Mouse (Mus musculus) CD4-positive, CD25-positive, alpha-beta regulatory T cell, adult 2 months (primary cell): ENCODE results near the gene Map3k4.

Experiments used
- DNase-seq: peaks from one replicate; pipeline ENCODE4 v3.0.0-alpha.2; 2012; ENCODE audit warnings: low read depth, low spot score

The Map3k4 gene

DNA sequence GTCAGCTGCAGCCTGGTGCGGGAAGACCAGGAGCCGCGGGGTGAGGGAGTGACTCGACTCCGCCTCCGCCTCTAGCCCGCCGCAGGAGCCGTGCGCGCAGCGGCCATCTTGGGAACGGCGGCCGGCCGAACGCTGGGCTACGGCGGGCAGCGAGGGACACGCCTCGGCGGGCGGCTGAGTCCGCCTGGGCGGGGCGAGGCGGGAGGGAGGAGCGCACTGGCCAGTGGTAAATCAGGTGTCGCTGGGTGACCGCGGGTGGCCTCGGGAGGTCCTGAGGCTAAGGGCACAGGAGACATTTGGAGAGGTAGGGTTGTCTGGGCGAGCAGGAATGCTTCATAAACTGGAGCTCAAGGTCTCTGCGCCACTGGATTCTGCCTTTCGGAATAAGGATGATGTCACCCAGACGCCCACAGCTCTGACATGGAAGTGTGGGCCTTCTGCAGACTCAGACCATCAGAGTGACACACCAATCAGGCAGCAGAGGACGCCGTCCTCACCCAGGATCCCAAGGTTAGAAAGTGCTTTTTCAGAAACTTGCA is at the start of gene Map3k4:
Map3k4 (minus strand) TSS at position 134 of the 539 bp plus-strand sequence.
- peak; percentile 89 for DNase-seq

DNA sequence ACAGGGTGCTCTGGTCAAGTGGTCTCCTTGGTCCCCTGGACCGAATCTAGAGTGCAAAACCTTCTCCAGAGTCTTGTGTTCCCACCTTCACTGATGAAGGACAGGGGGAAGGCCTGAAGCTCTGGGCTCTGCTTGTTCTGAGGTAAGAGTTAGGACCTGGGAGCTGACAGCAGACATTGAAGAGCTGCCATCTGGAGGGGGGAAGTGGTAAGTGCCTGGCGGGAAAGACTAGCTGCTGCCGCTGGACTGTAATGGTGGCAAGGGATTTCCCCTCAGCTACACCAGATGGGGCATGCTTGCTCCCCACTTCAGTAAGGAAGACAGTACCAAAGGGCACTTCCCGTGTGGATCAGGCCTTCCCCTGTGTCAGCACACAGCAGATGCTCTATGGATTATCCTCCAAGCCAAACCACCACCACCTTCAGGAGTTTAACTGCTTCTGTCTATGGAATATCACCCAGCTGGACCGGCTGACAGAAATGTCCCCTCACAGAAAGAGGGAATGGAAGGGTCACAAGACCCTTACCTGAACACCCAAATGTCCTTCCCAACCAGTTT is 48.9 kb upstream of the Map3k4 start:
- peak; percentile 76 for DNase-seq

DNA sequence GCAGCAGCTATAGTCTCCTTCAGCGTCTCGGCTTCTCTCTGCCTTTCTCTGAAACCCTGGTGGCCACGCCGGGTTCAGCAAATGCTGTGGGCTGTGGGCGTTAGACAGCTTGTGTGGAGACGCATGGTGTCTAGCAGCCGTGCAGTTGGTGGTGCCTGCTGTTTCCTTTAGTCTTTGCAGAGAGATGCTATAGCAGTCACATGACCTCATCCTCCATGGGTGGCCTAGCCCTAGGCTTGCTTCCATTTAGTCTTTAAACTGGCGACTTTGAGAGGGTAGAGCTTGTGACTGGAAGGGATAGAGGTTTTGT is 45.8 kb upstream of the Map3k4 start:
- DNase-seq: peak; percentile 54

DNA sequence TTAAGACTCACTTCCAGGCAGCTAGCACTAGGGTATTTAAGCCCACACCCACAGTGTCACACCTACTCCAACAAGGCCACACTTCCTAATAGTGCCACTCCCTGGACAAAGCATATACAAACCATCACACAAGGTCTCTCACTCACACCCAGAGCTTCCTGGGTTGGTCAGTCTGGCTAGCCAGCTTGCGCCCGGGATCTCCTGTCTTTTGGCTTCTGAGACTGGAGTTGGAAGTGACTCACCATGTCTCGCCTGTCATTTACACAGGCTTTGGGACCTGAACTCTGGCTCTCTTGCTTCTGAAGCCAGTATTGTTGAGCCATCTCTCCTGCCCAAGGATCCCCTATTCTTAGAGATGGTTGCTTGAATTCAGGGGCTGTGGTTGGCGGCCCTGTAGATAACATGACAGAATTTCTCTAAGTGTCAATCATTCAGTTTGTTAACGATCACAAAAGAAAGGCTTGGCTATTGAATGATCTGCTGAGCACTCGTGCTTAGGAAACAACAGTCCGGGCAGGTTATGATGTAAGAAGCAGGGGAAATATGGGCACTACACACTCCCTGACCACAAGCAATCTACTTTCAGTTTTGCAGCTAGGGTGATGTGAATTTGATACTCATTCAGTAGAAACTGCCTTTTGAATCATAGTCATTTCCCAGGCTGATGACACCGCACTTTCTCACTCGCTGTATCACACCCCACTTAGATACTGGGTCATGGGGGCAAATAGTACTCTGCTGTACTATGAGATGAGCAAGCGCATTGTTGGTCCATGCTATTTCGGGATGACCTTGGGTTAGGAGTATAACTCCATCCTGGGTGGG is 45.2 kb upstream of the Map3k4 start:
- DNase-seq: peak; percentile 53

DNA sequence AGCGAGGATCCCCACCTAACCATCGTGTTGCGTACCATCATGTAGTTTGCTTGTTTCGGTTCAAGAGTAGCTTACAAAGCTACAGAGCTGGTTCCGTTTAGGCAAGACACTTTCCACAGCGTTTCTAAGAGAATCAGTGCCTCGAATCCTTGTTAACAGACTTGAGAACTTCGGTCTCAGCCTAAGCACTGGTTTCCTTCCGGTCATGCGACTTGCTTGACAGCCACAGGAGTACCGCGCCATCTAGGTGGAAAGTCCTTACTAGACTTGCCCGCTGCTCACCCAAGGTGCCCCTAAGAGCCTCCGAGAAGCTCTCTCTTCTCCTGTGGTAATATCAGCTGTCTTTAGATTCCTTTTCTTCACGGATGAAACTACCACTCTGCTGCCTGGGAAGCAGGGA is 41.3 kb upstream of the Map3k4 start:
- no peak for DNase-seq

DNA sequence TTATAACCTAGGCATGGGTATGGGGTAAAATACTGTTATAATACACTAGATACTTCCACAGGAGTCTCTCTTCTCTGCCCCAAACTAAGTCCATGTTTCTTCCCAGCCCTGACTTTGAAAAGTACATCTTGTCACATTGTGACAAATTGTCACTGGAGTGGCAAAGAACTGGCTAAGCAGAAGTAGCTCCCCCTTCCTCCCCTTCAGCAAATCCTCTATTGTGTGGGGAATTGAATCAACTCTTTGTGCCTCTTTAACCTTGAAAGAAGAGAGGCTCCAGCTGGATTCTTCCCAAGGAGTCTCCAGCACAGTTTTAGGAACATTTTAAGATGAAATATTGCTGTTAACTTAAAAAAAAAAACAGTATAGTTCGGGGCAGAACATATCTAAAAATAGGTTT is 34.2 kb upstream of the Map3k4 start:
- DNase-seq: no peak

DNA sequence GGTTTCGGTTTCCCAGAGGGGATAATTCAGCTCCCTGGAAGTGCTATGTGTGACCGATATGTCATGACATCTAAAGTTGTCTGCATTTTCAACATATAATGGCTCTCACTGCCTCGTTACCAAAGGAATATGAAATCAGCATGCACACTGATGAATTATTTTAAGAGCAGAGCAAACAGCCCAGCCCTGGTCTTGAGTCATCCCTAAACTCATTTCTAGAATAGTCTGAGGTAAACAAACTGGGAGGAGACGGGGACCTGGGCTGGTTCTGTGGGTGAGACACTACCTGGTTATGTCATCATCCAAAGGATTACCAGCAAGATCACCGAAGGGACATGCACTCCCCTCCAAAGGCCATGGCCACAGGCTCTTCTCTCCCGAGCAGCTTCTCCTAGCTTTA is 33.0 kb upstream of the Map3k4 start:
- no peak for DNase-seq

DNA sequence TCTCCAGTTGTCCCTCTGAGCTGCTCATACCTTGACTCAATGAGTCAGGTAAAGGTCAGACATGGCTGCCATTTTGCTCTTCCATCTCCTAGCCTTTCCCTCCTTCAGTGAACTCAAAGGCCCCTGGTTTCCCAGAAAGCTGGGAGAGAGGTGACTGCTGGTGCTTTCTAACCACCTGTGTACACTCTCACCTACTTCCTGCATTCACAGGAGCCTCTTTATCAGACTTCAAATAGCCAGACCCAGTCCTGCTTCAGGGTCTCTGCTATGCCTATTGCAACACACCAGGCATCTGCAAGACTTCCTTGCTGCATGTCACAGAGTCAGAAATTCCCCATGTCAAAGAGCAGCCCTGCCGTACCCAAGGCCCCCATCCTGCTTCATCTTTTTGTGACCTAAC is 28.9 kb upstream of the Map3k4 start:
- no peak for DNase-seq

DNA sequence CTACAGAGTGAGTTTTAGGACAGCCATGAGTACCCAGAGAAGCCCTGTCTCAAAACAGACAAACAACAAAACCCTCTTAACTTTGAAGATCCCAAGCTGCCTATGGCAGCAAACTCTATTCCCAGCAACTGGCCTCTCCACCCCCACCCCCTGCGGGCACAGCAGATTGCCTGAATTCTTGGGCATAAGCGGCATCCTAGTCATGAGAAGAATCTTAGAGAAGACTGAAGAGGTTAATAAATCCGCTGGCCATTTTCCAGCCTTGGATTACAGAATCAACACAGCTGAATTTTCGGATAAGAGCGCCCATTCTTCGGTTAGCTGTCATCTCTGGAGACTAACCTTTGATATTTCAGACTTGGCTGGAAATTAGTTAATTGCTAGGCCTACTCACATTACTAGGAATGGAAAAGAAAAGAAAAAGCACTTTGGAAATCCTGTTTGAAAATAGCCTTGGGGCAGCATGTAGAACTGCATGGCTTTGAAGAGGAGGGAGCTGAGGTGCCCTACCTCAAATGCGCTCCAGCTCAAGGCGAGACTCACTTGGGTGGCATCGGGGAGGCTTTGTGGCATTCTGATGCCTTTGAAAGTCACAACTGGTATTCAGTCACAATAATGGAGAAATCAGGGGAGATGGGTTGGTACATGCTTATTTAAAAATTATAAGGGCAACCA is 25.2 kb upstream of the Map3k4 start:
- no peak for DNase-seq

DNA sequence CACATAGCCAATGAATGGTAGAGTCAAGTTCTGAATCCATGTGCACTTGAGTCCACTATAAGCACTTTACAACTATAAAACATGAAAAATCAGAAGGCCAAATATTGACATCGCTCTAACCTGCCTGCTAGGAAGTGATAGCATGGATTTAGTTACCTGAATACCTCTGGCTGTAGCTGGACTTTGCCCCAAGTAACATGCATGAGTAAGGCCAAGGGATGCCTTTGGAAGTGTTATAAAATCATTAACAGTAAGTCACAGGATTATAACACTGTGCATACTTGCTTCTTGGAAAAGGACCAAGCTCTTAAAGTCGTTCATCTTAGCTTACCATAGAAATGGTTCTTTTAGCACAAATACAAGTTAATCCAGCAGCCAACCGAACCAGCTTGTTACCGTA is 18.6 kb upstream of the Map3k4 start:
- no peak for DNase-seq

DNA sequence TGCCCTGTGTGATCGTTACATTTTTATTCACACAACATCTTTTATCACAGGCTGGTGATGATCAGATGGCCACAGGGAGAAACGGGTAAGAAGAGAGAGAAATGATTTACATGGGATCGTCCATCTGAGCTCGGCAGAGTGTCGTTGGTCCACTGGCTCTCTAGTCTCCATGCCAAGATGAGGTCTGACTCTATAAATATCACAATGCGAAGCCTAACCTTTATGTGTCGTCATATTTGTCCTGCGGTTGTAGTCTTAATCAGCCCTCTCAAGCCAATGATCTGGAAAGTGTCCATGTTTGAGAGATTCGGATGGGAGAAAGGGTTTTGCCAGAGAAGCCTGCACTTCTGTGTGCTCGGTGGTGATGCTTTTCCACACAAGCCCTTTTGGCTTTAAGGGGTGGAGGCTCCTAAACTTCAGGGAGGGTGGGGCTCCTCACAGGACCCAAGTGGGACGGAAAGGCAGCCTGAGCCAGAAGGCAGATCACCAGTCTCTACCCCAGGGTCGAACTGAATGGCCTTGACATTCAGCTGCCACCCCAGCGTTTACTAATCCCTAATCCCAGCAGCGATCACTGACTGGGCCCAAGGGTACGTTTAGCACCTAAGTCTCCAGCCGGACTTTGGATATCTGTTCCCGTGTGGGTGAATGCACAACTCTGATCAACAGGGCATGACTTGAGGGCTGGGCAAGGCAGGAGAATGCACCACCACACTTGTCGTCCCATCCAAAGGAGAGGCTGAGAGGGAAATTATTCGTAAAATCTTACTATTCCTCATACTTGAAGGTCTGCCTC is 17.7 kb upstream of the Map3k4 start:
- no peak for DNase-seq

DNA sequence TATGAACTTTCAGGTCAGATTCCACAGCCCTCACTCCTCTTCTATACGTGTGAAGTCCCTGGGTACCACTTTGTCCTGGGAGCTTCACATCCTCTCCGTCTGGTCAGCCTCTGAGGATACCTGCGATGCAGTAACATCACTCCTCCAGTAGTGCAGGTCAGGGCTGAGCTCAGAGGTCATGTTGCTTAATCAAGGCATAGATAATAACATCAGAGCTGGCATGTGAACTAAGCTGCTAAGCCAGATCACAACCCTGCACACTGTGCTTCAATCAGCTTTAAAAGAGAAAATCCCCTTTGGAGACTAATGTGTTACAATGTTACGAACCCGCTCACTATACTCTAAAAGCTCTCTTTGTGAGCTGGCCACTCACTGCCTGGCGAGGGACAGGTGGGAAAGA is 16.5 kb upstream of the Map3k4 start:
- DNase-seq: no peak

DNA sequence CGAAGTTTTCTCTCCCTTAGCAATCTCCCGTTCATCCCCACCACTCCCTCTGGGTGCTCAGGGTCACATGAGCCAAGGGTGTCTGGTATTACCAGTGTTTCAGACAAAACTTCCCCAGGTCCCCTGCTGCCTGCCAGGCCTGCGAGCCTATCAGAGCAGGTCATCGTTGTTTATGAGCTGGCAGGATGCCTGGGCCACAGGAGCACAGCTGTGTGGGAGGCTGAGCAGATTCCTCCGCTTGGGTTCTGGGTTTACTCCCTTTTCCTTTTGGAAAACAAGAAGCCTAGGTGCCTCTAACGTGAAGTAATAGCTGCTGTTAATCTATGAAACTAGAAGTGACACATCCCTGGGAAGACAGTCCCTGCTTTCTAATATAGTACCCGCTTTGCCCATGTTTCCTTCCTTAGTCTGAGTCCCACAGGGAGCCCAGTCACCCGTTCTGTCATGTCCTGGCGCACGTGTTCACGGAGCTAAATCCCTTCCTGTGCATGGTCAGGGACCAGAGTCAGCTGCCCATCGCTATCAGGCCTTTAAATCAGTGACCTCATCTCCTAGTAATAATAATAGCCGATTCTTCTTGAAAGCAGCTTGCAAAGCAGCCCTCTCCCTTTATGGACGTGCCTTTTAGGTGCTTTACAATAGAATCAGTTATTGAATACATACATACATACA is 9.4 kb upstream of the Map3k4 start:
- no peak for DNase-seq

DNA sequence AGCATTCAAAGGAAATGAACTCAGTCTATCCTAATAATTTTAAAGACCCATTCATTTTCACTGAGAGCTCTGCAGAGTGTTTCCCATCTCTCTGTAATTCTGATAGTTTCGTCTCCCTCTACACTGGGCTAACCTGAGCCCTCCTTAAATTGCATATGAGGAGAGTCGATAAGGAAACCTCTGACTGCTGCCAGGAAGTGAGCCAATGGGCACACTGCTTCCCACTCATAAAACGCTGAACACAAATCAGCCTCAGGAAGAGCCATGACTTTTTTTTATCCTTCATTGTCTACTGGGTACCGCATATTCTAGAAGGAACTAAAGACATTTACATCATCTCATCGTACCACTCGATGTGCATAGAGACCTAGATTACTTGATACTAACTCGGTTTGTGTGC is 1.2 kb upstream of the Map3k4 start:
- DNase-seq: no peak

DNA sequence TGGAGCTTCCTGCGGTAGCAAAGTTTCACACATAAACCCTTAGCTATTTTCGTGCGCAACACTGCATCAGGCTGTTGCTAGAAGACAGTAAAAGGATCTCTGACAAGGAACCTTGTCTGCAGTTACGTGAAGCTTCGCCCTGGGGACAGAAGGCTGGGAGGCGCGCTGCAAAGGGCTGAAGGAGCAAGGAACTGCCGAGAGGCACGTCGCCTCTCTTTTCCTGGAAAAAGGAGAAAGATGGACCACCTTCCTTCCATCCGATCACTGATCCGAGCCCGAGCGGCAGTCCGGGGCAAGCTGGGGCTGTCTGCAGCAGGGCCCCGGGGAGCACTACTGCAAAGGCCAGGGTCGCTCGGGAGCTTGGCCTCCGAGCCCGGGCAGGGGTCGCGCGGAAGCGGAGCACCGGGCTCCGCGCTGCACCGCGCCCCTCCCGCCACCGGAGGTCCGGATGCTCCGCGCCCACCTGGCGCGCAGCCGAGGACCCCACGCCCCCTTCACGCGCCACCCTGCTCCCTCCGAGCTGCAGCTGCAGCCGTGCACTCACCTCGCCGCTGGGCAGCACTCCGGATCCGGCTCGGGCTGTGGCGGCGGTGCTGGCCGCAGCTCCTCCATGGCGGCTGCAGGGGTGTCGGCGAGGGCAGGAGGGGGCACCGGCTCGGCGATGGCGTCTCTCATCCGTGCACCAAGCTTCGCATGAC is 493 bp downstream of the Map3k4 start:
- peak; percentile 38 for DNase-seq

DNA sequence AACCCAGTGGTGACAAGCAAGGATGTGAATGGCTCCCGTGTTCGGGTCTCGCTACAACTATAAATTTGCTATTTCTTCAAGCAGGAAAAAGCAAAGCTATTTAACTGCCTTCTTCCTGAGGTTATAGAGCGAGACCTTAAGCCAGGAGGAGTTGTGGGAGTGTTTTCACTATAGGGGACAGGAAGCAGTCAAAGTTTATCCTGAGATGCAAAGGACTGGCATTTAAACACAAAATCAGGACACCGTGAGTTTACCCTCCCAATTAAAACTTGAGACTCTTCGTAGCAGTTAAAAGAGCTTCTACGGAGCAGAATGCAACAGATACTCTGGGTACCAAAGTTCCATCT is 1.0 kb downstream of the Map3k4 start:
- DNase-seq: no peak

DNA sequence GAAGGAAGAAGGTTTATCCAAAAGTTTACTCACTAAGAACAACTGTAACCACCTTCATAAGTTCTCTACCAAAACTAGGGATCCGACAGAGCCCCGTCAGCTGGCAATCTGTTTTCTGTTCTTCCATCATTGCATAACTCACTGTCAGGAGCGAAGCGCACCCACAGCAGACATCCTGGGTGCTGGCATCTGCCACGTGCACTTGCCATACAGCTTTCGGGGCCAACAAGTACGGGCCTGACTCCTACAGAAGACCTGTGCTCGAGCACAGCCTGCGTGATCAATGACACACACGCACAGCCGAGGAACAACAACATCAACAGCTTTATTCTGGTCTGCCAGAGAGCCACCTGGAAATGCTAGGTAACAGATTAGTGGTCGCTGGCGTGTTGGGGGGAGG is 2.3 kb downstream of the Map3k4 start:
- no peak for DNase-seq

DNA sequence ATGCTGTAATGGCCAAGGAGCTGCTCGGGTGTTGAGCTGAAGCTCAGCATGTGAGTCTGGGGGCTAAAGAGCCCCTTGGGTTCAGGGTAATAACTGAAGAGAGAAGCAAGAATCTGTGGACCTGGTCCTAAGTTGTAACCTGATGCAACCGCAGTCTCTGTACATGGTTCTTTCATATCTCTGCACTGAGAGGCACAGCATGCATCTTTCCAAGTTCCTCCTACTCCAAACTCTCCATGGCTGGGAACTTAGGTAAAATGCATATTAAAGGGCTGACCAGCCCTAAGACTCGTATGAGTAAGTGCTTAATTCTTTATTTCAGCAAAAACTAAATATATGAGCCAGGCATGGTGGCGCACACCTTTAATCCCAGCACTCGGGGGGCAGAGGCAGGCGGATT is 6.3 kb downstream of the Map3k4 start:
- DNase-seq: no peak

DNA sequence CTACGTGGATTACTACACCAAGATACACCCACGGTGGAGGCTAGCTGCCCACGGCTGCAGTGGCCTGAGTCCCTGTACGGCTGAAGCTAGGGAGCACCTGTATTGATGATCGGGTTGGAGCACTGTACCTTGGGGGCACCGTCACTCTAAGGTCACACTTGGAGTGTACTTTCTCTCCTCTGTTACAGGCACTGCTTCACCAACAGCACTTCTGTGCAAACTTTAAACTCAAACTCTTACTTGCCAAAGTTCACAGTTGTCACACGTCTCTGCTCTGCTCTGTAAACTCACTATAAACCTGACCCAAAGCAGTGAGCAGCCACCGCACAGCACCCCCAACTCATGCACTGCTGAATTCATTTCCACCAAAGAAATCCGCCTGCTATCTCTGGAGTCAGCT is 9.1 kb downstream of the Map3k4 start:
- no peak for DNase-seq

DNA sequence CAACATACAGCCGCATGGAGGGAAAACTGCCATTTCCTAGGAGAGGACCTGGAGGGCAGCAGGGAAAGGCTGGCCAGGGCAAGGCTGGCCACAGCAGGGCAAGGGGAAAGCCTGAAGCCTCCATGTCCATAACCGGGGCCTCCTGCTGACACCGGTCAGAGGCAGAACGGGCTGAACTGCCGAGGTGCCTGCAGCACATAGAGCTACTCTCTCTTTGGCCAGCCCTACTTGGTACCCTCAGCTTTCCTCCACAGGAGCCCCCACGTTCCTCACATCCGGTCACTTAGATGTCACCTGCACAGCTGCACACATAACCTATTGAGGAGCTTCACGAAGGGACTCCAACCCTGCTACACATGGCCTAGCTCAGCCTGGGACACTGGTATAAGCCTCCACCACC is 9.5 kb downstream of the Map3k4 start:
- no peak for DNase-seq
